ENCODE assay signal across 19 mouse cellular contexts in genomic region chr10:126620802-126621201, GRCm38 (mm10).
A peak's percentile ranks its signal among the peaks of the same experiment; 100 is the strongest.
DNase-seq lines count a peak whose midpoint lies in the region; ATAC-seq and TF ChIP-seq lines count a peak whose summit lies in the region.
"Had no signal": no experiment of that assay in that cellular context is flagged by ENCODE, and none has a peak within 500 bp of the region (broad histone marks: within the 10 kb centered on the region; RNA-seq: fewer than 3 reads in every experiment).

No protein-coding gene starts in this region.

- H3K27ac ChIP-seq in hindbrain, embryonic 12.5 days: no peak overlapping the region
- H3K27ac ChIP-seq in hindbrain, embryonic 13.5 days: no peak overlapping the region
- peak overlapping the region; percentile 35 for H3K27ac ChIP-seq in midbrain, embryonic 12.5 days (replicated peaks)
- no peak overlapping the region for H3K27ac ChIP-seq in midbrain, postnatal 0 days (ENCODE audit: low read depth, low read length)
- no peak overlapping the region for H3K27ac ChIP-seq in forebrain, postnatal 0 days (ENCODE audit: low read depth, low read length)
- peak overlapping the region; percentile 75; the same call in 1 of the 2 replicates for H3K27ac ChIP-seq in midbrain, embryonic 15.5 days
- H3K27ac ChIP-seq in intestine, postnatal 0 days (ENCODE audit: low read depth, low read length): no peak overlapping the region
- H3K27ac ChIP-seq: embryonic facial prominence, embryonic 13.5 days; heart, adult 2 months; heart, embryonic 15.5 days had no signal

- no peak for TF ChIP-seq CTCF in midbrain, postnatal 0 days (IDR thresholded peaks at IDR 0.05)
- no peak for TF ChIP-seq CTCF in forebrain, postnatal 0 days (IDR thresholded peaks at IDR 0.05; ENCODE audit: low read depth)
- no peak for TF ChIP-seq CTCF in intestine, postnatal 0 days (IDR thresholded peaks at IDR 0.05; ENCODE audit: low read depth)

- no peaks in the 10 kb centered on the region for H3K9me3 ChIP-seq in hindbrain, embryonic 12.5 days (replicated peaks)
- no peaks in the 10 kb centered on the region for H3K9me3 ChIP-seq in hindbrain, embryonic 13.5 days
- no peaks in the 10 kb centered on the region for H3K9me3 ChIP-seq in midbrain, embryonic 12.5 days
- H3K9me3 ChIP-seq in midbrain, postnatal 0 days (ENCODE audit: low read length): no peaks in the 10 kb centered on the region
- H3K9me3 ChIP-seq in forebrain, postnatal 0 days (ENCODE audit: low read length): no peaks in the 10 kb centered on the region
- no peaks in the 10 kb centered on the region for H3K9me3 ChIP-seq in midbrain, embryonic 15.5 days
- no peaks in the 10 kb centered on the region for H3K9me3 ChIP-seq in intestine, postnatal 0 days (ENCODE audit: control insufficient read depth)
- H3K9me3 ChIP-seq: embryonic facial prominence, embryonic 13.5 days; heart, embryonic 15.5 days had no signal

- peak; percentile 43 for ATAC-seq in hindbrain, embryonic 12.5 days (ENCODE audit: low FRiP score)
- no peak for ATAC-seq in hindbrain, embryonic 13.5 days (ENCODE audit: low FRiP score)
- ATAC-seq in midbrain, embryonic 12.5 days (ENCODE audit: low FRiP score, low read depth): peak; percentile 38; the same call in 1 of the 2 replicates
- ATAC-seq in midbrain, postnatal 0 days (ENCODE audit: low FRiP score): no peak
- ATAC-seq in forebrain, postnatal 0 days: 0 out of 2 replicates have a peak, but pooled peaks have one; percentile 18
- peak; percentile 58; the same call in 1 of the 2 replicates for ATAC-seq in midbrain, embryonic 15.5 days (replicated peaks)
- no peak for ATAC-seq in intestine, postnatal 0 days
- ATAC-seq: intestine, embryonic 16.5 days had no signal

- H3K4me1 ChIP-seq in hindbrain, embryonic 12.5 days: peaks cover 9% of the 10 kb centered on the region
- H3K4me1 ChIP-seq in hindbrain, embryonic 13.5 days (replicated peaks): peaks cover 16% of the 10 kb centered on the region
- H3K4me1 ChIP-seq in midbrain, embryonic 12.5 days: peaks cover 16% of the 10 kb centered on the region
- H3K4me1 ChIP-seq in midbrain, postnatal 0 days (ENCODE audit: insufficient read depth, low read length): peaks cover 10% of the 10 kb centered on the region; the same call in 1 of the 2 replicates
- H3K4me1 ChIP-seq in forebrain, postnatal 0 days (ENCODE audit: insufficient read depth): peaks cover 4% of the 10 kb centered on the region
- peaks cover 23% of the 10 kb centered on the region for H3K4me1 ChIP-seq in midbrain, embryonic 15.5 days
- H3K4me1 ChIP-seq in intestine, postnatal 0 days (replicated peaks; ENCODE audit: control insufficient read depth, insufficient read depth, low read length): no peaks in the 10 kb centered on the region
- H3K4me1 ChIP-seq: embryonic facial prominence, embryonic 13.5 days; heart, embryonic 15.5 days had no signal

- WGBS in hindbrain, embryonic 12.5 days: 66% methylated on average over 6 of the region's 6 CpGs
- 48% methylated on average over 6 of the region's 6 CpGs for WGBS in hindbrain, embryonic 13.5 days
- 47% methylated on average over 6 of the region's 6 CpGs for WGBS in midbrain, embryonic 12.5 days
- 27% methylated on average over 6 of the region's 6 CpGs for WGBS in midbrain, postnatal 0 days
- 32% methylated on average over 6 of the region's 6 CpGs for WGBS in forebrain, postnatal 0 days
- 32% methylated on average over 6 of the region's 6 CpGs for WGBS in midbrain, embryonic 15.5 days
- 85% methylated on average over 6 of the region's 6 CpGs for whole genome bisulfite sequencing in intestine, postnatal 0 days

- H3K36me3 ChIP-seq in hindbrain, embryonic 12.5 days: no peaks in the 10 kb centered on the region
- H3K36me3 ChIP-seq in hindbrain, embryonic 13.5 days: no peaks in the 10 kb centered on the region
- H3K36me3 ChIP-seq in midbrain, embryonic 12.5 days: no peaks in the 10 kb centered on the region
- H3K36me3 ChIP-seq in midbrain, postnatal 0 days (ENCODE audit: insufficient read depth, low read length): no peaks in the 10 kb centered on the region
- no peaks in the 10 kb centered on the region for H3K36me3 ChIP-seq in forebrain, postnatal 0 days (ENCODE audit: insufficient read depth)
- H3K36me3 ChIP-seq in midbrain, embryonic 15.5 days (replicated peaks): no peaks in the 10 kb centered on the region
- no peaks in the 10 kb centered on the region for H3K36me3 ChIP-seq in intestine, postnatal 0 days (ENCODE audit: control insufficient read depth, insufficient read depth)
- H3K36me3 ChIP-seq: embryonic facial prominence, embryonic 13.5 days; heart, embryonic 15.5 days had no signal

- H3K9ac ChIP-seq in hindbrain, embryonic 12.5 days: no peak overlapping the region
- H3K9ac ChIP-seq in hindbrain, embryonic 13.5 days: no peak overlapping the region
- no peak overlapping the region for H3K9ac ChIP-seq in midbrain, embryonic 12.5 days (replicated peaks)
- no peak overlapping the region for H3K9ac ChIP-seq in midbrain, postnatal 0 days (replicated peaks; ENCODE audit: low read length, poor library complexity, severe bottlenecking)
- H3K9ac ChIP-seq in forebrain, postnatal 0 days: no peak overlapping the region
- H3K9ac ChIP-seq in midbrain, embryonic 15.5 days: no peak overlapping the region
- H3K9ac ChIP-seq in intestine, postnatal 0 days (ENCODE audit: low read depth, low read length): no peak overlapping the region
- H3K9ac ChIP-seq: embryonic facial prominence, embryonic 13.5 days; heart, embryonic 15.5 days had no signal

- H3K4me3 ChIP-seq in hindbrain, embryonic 12.5 days: no peak overlapping the region
- no peak overlapping the region for H3K4me3 ChIP-seq in hindbrain, embryonic 13.5 days
- no peak overlapping the region for H3K4me3 ChIP-seq in midbrain, embryonic 12.5 days
- no peak overlapping the region for H3K4me3 ChIP-seq in midbrain, postnatal 0 days (ENCODE audit: low read depth, low read length)
- no peak overlapping the region for H3K4me3 ChIP-seq in forebrain, postnatal 0 days (ENCODE audit: low read depth, low read length)
- no peak overlapping the region for H3K4me3 ChIP-seq in midbrain, embryonic 15.5 days
- H3K4me3 ChIP-seq in intestine, postnatal 0 days (ENCODE audit: low read depth, low read length): no peak overlapping the region
- H3K4me3 ChIP-seq: embryonic facial prominence, embryonic 13.5 days; heart, adult 2 months; heart, embryonic 15.5 days had no signal

- no peaks in the 10 kb centered on the region for H3K27me3 ChIP-seq in hindbrain, embryonic 12.5 days
- no peaks in the 10 kb centered on the region for H3K27me3 ChIP-seq in hindbrain, embryonic 13.5 days
- H3K27me3 ChIP-seq in midbrain, embryonic 12.5 days: no peaks in the 10 kb centered on the region
- no peaks in the 10 kb centered on the region for H3K27me3 ChIP-seq in midbrain, postnatal 0 days (ENCODE audit: insufficient read depth, low read length)
- no peaks in the 10 kb centered on the region for H3K27me3 ChIP-seq in forebrain, postnatal 0 days (ENCODE audit: insufficient read depth, low read length)
- H3K27me3 ChIP-seq in midbrain, embryonic 15.5 days (replicated peaks): no peaks in the 10 kb centered on the region
- no peaks in the 10 kb centered on the region for H3K27me3 ChIP-seq in intestine, postnatal 0 days (replicated peaks; ENCODE audit: control insufficient read depth, insufficient read depth, low read length)
- H3K27me3 ChIP-seq: embryonic facial prominence, embryonic 13.5 days; heart, embryonic 15.5 days had no signal

- DNase-seq in midbrain, postnatal 0 days (ENCODE audit: low spot score): no peak
- no peak for DNase-seq in forebrain, postnatal 0 days
- DNase-seq in adrenal gland, postnatal 14 days: no peak
- DNase-seq: adrenal gland, adult 8-10 months; cerebellum, adult 11-12 months; cerebellum, adult 9-10 months; cerebellum, postnatal 36 days; gastrocnemius, postnatal 14 days; heart, adult 2 months; heart, postnatal 14 days had no signal

- H3K4me2 ChIP-seq in hindbrain, embryonic 12.5 days (replicated peaks): no peak overlapping the region
- no peak overlapping the region for H3K4me2 ChIP-seq in hindbrain, embryonic 13.5 days
- H3K4me2 ChIP-seq in midbrain, embryonic 12.5 days (replicated peaks): no peak overlapping the region
- no peak overlapping the region for H3K4me2 ChIP-seq in midbrain, postnatal 0 days (ENCODE audit: low read depth, low read length, poor library complexity, severe bottlenecking)
- H3K4me2 ChIP-seq in forebrain, postnatal 0 days (ENCODE audit: low read depth): no peak overlapping the region
- H3K4me2 ChIP-seq in midbrain, embryonic 15.5 days: no peak overlapping the region
- H3K4me2 ChIP-seq in intestine, postnatal 0 days (replicated peaks; ENCODE audit: low read depth): no peak overlapping the region
- H3K4me2 ChIP-seq: embryonic facial prominence, embryonic 13.5 days; heart, embryonic 11.5 days; heart, embryonic 15.5 days had no signal

Comparison
In these comparisons a context has a peak if more than half of its experiments do, and no peak if none do; other contexts are left out.
1. ATAC-seq: peak in hindbrain, embryonic 12.5 days (single experiment), midbrain, embryonic 12.5 days (single experiment), forebrain, postnatal 0 days (single experiment) and midbrain, embryonic 15.5 days (single experiment); none in hindbrain, embryonic 13.5 days (single experiment), midbrain, postnatal 0 days (single experiment) and intestine, postnatal 0 days (single experiment).
2. H3K27ac ChIP-seq: peak in midbrain, embryonic 12.5 days (single experiment) and midbrain, embryonic 15.5 days (single experiment); none in hindbrain, embryonic 12.5 days (single experiment), hindbrain, embryonic 13.5 days (single experiment), midbrain, postnatal 0 days (single experiment), forebrain, postnatal 0 days (single experiment) and intestine, postnatal 0 days (single experiment).